Mouse (Mus musculus) MEL (cell line): ENCODE data around the gene Prap1. TPM values are rescaled to one million over a fixed set of nuclear protein-coding genes. Genes with fewer than 3 reads are reported as not detected.

Experiments used
- DNase-seq: peaks from one replicate; pipeline ENCODE4 v3.0.0; 2011; ENCODE audit warnings: low read depth, low spot score
- H3K27ac ChIP-seq: 2 replicates; pipeline ENCODE4 v1.5.1; 2012; ENCODE audit warnings: low read depth, mild to moderate bottlenecking, control low read depth, low read length, moderate library complexity; ENCODE audit not compliant: control insufficient read depth
- H3K27me3 ChIP-seq, 2 experiments: fragments of 150-350 bp in 1 of 2; sonication (generic) in 1 of 2; 2 replicates each; pipeline ENCODE4 v1.6.1; 2012; ENCODE audit warnings: low read length in 2 of 2, mild to moderate bottlenecking in 2 of 2, improper control_type of control experiment in 1 of 2, moderate library complexity in 1 of 2; ENCODE audit not compliant: insufficient read depth in 2 of 2, control insufficient read depth in 1 of 2
- H3K36me3 ChIP-seq, 2 experiments: 2 replicates each; pipeline ENCODE4 v1.6.1; 2012 to 2014; ENCODE audit warnings: low read length in 2 of 2, improper control_type of control experiment in 1 of 2, inconsistent platforms in 1 of 2, mild to moderate bottlenecking in 1 of 2; ENCODE audit not compliant: insufficient read depth in 2 of 2, control insufficient read depth in 1 of 2
- H3K4me1 ChIP-seq, 2 experiments: fragments of 150-350 bp in 1 of 2; sonication (generic) in 1 of 2; 2 replicates each; pipeline ENCODE4 v1.6.1; 2012; ENCODE audit warnings: low read length in 2 of 2, improper control_type of control experiment in 1 of 2, mild to moderate bottlenecking in 1 of 2; ENCODE audit not compliant: insufficient read depth in 2 of 2, control insufficient read depth in 1 of 2
- H3K4me3 ChIP-seq, 2 experiments: fragments of 150-350 bp in 1 of 2; sonication (generic) in 1 of 2; 2 replicates each; pipeline ENCODE4 v1.5.1; 2012; ENCODE audit warnings: low read depth in 2 of 2, low read length in 2 of 2, mild to moderate bottlenecking in 2 of 2, moderate library complexity in 2 of 2, control low read depth in 1 of 2, improper control_type of control experiment in 1 of 2; ENCODE audit not compliant: control insufficient read depth in 1 of 2, insufficient read depth in 1 of 2
- H3K79me2 ChIP-seq: 2 replicates; pipeline ENCODE4 v1.6.1; 2012; ENCODE audit warnings: mild to moderate bottlenecking, low read length, moderate library complexity; ENCODE audit not compliant: control insufficient read depth, poor library complexity, insufficient read depth
- H3K9ac ChIP-seq: 2 replicates; pipeline ENCODE4 v1.6.1; 2012; ENCODE audit warnings: low read depth, mild to moderate bottlenecking, control low read depth, low read length, moderate library complexity; ENCODE audit not compliant: control insufficient read depth, poor library complexity, severe bottlenecking
- H3K9me3 ChIP-seq: fragments of 150-350 bp; sonication (generic); replicated peaks from 2 replicates; pipeline ENCODE4 v1.6.1; 2012; ENCODE audit warnings: mild to moderate bottlenecking, low read length, improper control_type of control experiment, moderate library complexity; ENCODE audit not compliant: insufficient read depth
- CHD1 ChIP-seq: IDR thresholded peaks from 2 replicates; pipeline ENCODE4 v1.6.1; 2012; ENCODE audit warnings: low read depth, mild to moderate bottlenecking, inconsistent platforms, low read length, improper control_type of control experiment
- CHD2 ChIP-seq: IDR thresholded peaks from 2 replicates; pipeline ENCODE4 v1.6.1; 2011; ENCODE audit warnings: low read length, improper control_type of control experiment
- CTCF ChIP-seq, 3 experiments: IDR thresholded peaks in 2 of 3; conservative IDR thresholded peaks in 1 of 3; 2 replicates each; pipeline ENCODE4 v1.5.1; 2011 to 2012; ENCODE audit warnings: low read length in 3 of 3, low read depth in 2 of 3, mild to moderate bottlenecking in 2 of 3, improper control_type of control experiment in 1 of 3, inconsistent platforms in 1 of 3, mixed read lengths in 1 of 3, moderate library complexity in 1 of 3; ENCODE audit not compliant: control insufficient read depth in 1 of 3, insufficient read depth in 1 of 3, poor library complexity in 1 of 3, severe bottlenecking in 1 of 3
- GABPA ChIP-seq: IDR thresholded peaks from 2 replicates; pipeline ENCODE4 v1.6.1; 2012; ENCODE audit warnings: low read depth, mild to moderate bottlenecking, inconsistent platforms, low read length, improper control_type of control experiment, moderate library complexity
- GATA1 ChIP-seq: IDR thresholded peaks from 2 replicates; pipeline ENCODE4 v1.6.1; 2011; ENCODE audit warnings: low read depth, low read length, improper control_type of control experiment
- HCFC1 ChIP-seq: IDR thresholded peaks from 2 replicates; pipeline ENCODE4 v1.6.1; 2012; ENCODE audit warnings: low read depth, mild to moderate bottlenecking, inconsistent platforms, low read length, improper control_type of control experiment, moderate library complexity
- MAFK ChIP-seq: IDR thresholded peaks from 2 replicates; pipeline ENCODE4 v1.6.1; 2011; ENCODE audit warnings: low read depth, mild to moderate bottlenecking, low read length, improper control_type of control experiment, borderline replicate concordance
- MYC ChIP-seq: IDR thresholded peaks from 2 replicates; pipeline ENCODE4 v1.6.1; 2011; ENCODE audit warnings: low read depth, mild to moderate bottlenecking, low read length, improper control_type of control experiment, moderate library complexity
- NELFE ChIP-seq: IDR thresholded peaks from 2 replicates; pipeline ENCODE4 v1.6.1; 2011; ENCODE audit warnings: low read depth, low read length, improper control_type of control experiment
- NRF1 ChIP-seq: IDR thresholded peaks from 2 replicates; pipeline ENCODE4 v1.6.1; 2014; ENCODE audit warnings: low read depth, mild to moderate bottlenecking, inconsistent platforms, low read length, improper control_type of control experiment, moderate library complexity; ENCODE audit not compliant: poor library complexity, insufficient read depth, severe bottlenecking
- RAD21 ChIP-seq: IDR thresholded peaks from 2 replicates; pipeline ENCODE4 v1.6.1; 2011; ENCODE audit warnings: mild to moderate bottlenecking, low read depth, low read length, improper control_type of control experiment
- SIN3A ChIP-seq: IDR thresholded peaks from 2 replicates; pipeline ENCODE4 v1.6.1; 2012; ENCODE audit warnings: low read length, improper control_type of control experiment, inconsistent platforms
- UBTF ChIP-seq: IDR thresholded peaks from 2 replicates; pipeline ENCODE4 v1.6.1; 2012; ENCODE audit warnings: low read depth, mild to moderate bottlenecking, inconsistent platforms, low read length, improper control_type of control experiment, moderate library complexity, borderline replicate concordance; ENCODE audit not compliant: insufficient read depth
- USF1 ChIP-seq: IDR thresholded peaks from 2 replicates; pipeline ENCODE4 v1.6.1; 2014; ENCODE audit warnings: low read depth, mild to moderate bottlenecking, inconsistent platforms, low read length, improper control_type of control experiment, moderate library complexity
- USF2 ChIP-seq, 2 experiments: IDR thresholded peaks; 2 replicates each; pipeline ENCODE4 v1.6.1; 2011 to 2012; ENCODE audit warnings: improper control_type of control experiment in 2 of 2, low read length in 2 of 2, borderline replicate concordance in 1 of 2, inconsistent platforms in 1 of 2, low read depth in 1 of 2, mild to moderate bottlenecking in 1 of 2; ENCODE audit not compliant: insufficient read depth in 1 of 2
- ZC3H11A ChIP-seq: IDR thresholded peaks from 2 replicates; pipeline ENCODE4 v1.6.1; 2012; ENCODE audit warnings: low read depth, mild to moderate bottlenecking, inconsistent platforms, low read length, improper control_type of control experiment
- ZKSCAN1 ChIP-seq: IDR thresholded peaks from 2 replicates; pipeline ENCODE4 v1.6.1; 2012; ENCODE audit warnings: low read depth, mild to moderate bottlenecking, inconsistent platforms, low read length, improper control_type of control experiment, moderate library complexity
- ZMIZ1 ChIP-seq: IDR thresholded peaks from 2 replicates; pipeline ENCODE4 v1.6.1; 2012; ENCODE audit warnings: low read depth, mild to moderate bottlenecking, inconsistent platforms, low read length, improper control_type of control experiment, moderate library complexity
- ZNF384 ChIP-seq: IDR thresholded peaks from 2 replicates; pipeline ENCODE4 v1.6.1; 2012; ENCODE audit warnings: low read depth, mild to moderate bottlenecking, inconsistent platforms, low read length, improper control_type of control experiment
- polyA plus RNA-seq, 2 experiments: library from polyadenylated mRNA; stranded (reverse) in 1 of 2; unstranded in 1 of 2; fragments of >175 nt in 1 of 2; fragments of >200 nt in 1 of 2; gene quantifications; 2 replicates each; pipeline versions ENCODE4 v1.2.1 to v1.2.4; 2012; ENCODE audit warnings: low replicate concordance in 2 of 2, low read depth in 1 of 2; ENCODE audit not compliant: insufficient read length in 2 of 2, insufficient read depth in 1 of 2, missing spikeins in 1 of 2
- total RNA-seq: library from RNA; depleted of rRNA; stranded (reverse); fragments of 300-350 nt; gene quantifications from 2 replicates; pipeline ENCODE4 v1.2.3, GENCODE M21; 2012

Prap1 gene
- total and polyA plus RNA-seq, 3 experiments = not detected

DNA sequence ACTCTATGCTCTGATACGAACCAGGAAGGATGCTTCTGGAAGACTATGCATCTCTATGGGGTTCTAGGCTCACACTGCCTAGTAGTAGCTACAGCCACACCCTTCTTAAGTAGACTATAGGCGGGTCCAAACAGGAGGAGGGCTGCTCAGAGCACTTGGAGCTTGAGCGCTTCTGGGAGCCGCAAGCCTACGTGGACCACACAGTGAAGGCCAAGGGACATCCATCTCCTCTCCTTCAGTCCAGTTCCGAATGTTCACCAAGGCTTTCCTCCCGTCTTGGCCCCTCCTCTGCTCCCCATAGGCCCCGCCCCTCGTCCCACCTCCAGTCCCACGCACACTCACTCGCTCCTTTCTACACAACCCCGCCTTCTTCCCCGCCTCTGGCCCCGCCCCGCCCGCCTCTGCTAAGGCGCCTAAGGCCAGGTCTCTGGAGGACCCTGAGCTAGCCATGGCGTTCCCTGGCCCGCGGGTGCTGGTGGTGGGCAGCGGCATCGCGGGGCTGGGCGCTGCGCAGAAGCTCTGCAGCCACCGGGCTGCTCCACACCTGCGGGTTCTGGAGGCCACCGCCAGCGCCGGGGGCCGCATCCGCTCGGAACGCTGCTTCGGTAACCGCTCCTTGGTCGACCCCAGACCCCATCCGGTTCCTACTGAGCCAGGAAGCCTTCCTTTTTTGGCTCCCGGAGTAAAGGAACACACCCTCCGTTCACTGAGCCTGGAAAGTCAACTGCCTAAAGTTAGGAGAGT is 32.3 kb downstream of the Prap1 start:
- Histone ChIP-seq H3K4me1 (no peaks in the 10 kb centered on the region; a peak in 1 of 4 replicates), H3K9me3 (no peaks in the 10 kb centered on the region), H3K4me3 (no peak overlapping the region), H3K27me3 (no peaks in the 10 kb centered on the region), H3K36me3 (no peaks in the 10 kb centered on the region; a peak in 1 of 4 replicates), H3K27ac (no peak overlapping the region), H3K9ac (no peak overlapping the region), H3K79me2 (no peaks in the 10 kb centered on the region)
- DNase-seq = no peak
- TF ChIP-seq GATA1 = no peak
- no peak for TF ChIP-seq CTCF (IDR thresholded peaks at IDR 0.05 in 2 of 3, conservative IDR thresholded peaks at IDR 0.05 in 1 of 3; ENCODE audit: control insufficient read depth in 1 of 3, insufficient read depth in 1 of 3, low read depth in 2 of 3, low read length in 3 of 3, poor library complexity in 1 of 3, severe bottlenecking in 1 of 3)
- TF ChIP-seq ZNF384 = no peak
- no peak for TF ChIP-seq NELFE
- no peak for TF ChIP-seq UBTF
- TF ChIP-seq USF1 = no peak
- no peak for TF ChIP-seq GABPA
- no peak for TF ChIP-seq ZMIZ1
- no peak for TF ChIP-seq ZC3H11A
- TF ChIP-seq NRF1 = no peak
- TF ChIP-seq HCFC1 = no peak
- no peak for TF ChIP-seq RAD21
- TF ChIP-seq CHD2 = no peak
- no peak for TF ChIP-seq MYC

DNA sequence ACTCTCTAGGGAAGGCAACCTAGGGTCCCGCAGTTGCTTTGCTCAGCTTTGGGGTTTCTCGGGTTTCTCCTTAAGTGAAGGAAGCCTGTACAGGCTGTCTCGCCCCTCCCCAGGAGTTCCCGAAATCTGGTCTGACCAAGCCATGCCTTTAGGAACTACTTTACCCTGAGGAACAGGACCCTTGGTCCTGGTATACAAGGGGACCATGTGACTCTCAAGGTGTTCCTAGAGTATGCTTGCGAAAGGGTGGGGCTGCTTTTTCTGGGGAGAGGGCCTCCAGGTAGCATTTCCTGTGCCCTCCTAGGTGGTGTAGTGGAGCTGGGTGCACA is 32.8 kb downstream of the Prap1 start:
- H3K27ac ChIP-seq = no peak overlapping the region

More for the DNA sequence above, 32.8 kb downstream of the Prap1 start:
- Histone ChIP-seq H3K27me3 (no peaks in the 10 kb centered on the region), H3K36me3 (no peaks in the 10 kb centered on the region; a peak in 1 of 4 replicates), H3K9ac (no peak overlapping the region), H3K9me3 (no peaks in the 10 kb centered on the region), H3K79me2 (no peaks in the 10 kb centered on the region), H3K4me3 (no peak overlapping the region), H3K4me1 (no peaks in the 10 kb centered on the region; a peak in 1 of 4 replicates)
- no peak for DNase-seq
- TF ChIP-seq CHD1 (no peak), MAFK (no peak), GABPA (no peak), ZKSCAN1 (no peak), ZC3H11A (no peak), CHD2 (no peak), USF2 (IDR thresholded peaks at IDR 0.05; ENCODE audit: borderline replicate concordance in 1 of 2, insufficient read depth in 1 of 2, low read depth in 1 of 2, low read length in 2 of 2) (no peak), SIN3A (no peak)
